Mouse (Mus musculus) cerebellum, adult 8-10 months (tissue): ENCODE measurements at regions not wholly inside any gene's neighbourhood (a gene's known extent, or its start where the extent isn't known, plus 50 kb on each side); places are given as distances from the start of the nearest gene placed in this dataset.

Experiments used
- DNase-seq: peaks from one replicate; pipeline ENCODE4 v3.0.0; 2022

DNA sequence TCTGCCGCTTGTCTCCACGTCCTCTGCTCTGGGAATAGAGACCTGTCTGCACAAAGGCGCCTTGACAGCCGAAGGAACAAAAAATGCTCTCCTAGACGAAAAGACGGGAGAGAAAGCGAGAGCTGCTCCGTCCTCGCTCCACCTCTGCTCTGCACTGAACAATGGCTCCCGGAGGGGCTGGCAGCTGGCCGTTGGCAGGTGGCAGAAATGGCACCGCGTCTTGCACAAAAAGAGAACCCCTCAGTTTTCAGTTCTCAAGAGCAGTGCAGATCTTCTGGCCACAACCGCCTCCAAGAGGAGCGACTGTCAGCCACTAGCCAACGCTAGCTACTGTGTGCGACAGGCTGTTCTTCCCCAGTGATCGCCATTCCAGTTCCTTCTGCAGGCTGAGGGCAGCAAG is 385.0 kb upstream of the Rora start:
- peak; percentile 2 for DNase-seq

GRCm38 (mm10) chr9:68302232-68302925 is 351.2 kb upstream of the Rora start:
- DNase-seq: no peak

DNA sequence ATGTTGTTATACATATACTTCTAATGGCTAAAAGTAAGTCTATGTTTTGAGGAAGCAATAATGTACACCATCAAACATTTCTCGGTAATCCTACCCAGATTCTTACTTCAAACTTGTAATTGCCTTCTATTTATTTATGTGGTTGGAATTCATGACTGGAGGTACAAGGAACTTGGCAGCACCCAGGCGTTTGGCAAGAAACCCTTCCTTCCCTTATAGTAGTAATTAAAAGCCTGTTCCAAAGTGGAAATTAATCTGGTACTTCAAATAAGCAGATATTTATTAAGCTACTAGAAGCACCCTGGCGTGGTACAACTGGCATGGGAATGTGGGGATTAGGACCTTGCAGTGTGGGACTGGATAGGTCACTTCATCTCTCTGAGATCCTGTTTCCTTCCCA is 322.9 kb upstream of the Rora start:
- no peak for DNase-seq

- no peak for DNase-seq
Observed at GRCm38 (mm10) chr9:68340921-68341320, 312.7 kb upstream of the Rora start.

- no peak for DNase-seq
Observed at GRCm38 (mm10) chr9:68341511-68341910, 312.1 kb upstream of the Rora start.

DNA sequence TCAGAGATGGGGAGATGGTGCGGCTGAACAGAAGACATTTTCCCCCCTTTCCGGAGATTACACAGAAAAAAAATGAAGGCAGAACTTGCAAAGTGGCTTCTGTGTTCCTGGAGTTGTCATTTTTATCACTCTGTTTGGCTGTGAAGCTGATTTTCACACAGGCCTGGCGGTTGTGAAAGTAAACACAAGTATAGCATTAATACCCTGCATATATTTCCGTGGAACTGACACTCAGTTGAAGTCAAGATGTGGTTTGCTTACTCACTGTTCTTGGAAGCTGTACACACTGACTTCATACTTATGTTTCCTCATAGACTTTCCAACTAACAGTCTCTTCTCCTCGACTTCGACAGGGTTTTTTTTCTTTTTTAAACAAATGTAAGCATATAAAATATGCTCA is 306.2 kb upstream of the Rora start:
- DNase-seq: no peak

GRCm38 (mm10) chr9:68351466-68351865 is 302.1 kb upstream of the Rora start:
- no peak for DNase-seq

DNA sequence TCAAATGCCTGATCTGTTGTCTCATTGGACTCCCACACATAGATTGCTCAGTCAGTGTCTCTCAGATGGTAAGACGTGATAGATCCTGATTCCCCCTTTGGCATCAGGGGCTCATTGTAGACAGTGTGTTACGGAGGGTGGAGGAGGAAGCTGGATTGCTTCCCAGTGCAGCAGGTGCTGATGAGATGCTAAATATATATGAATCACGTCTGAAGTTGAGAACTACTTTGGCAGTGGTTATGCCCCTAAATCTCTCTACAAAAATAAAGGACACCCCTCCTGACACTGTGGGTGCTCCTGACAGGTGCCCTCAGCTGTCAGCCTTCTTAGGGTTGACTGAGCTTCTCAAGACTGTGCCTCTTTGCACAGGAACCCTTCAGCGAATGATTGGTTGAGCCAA is 299.1 kb upstream of the Rora start:
- no peak for DNase-seq

DNA sequence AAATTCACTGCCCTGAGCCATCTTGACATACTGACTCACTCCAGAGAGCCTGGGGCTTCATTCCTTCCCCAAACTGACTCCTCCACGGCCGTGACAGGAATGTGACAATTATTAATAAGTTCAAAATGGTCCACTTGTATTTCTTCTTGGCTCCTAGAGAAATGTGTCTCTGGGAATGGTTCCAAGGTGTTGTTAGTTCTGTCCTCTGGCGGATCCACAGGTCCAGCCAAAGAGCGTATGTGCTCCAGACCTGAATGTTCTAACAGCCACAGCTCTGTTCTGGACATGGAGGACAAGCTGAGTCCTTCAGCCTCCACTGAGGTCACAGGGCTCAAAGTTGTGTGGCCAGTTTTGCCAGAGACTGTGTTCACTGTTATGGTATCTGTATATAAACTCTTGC is 297.5 kb upstream of the Rora start:
- DNase-seq: no peak

GRCm38 (mm10) chr9:68357231-68357630 is 296.4 kb upstream of the Rora start:
- DNase-seq: peak; percentile 27

DNA sequence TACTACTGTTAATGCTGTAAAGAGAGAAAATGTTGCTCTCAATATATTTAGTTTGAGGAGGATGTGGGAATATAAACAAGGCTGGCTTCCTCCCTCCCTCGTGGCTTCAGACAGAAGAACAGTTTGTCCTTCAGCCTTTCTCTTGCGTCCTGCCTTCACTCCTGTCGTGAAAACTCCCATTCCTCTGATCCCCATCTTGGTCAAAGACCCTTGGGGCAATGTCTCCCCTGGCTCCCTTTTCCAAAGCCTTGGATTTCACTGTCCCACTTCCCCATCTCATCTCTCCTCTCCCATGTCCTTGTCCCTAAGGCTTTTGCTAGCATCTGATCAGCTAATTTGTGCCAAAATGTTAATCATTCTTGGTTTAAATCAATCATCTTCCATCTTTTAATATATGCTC is 286.6 kb upstream of the Rora start:
- no peak for DNase-seq

DNA sequence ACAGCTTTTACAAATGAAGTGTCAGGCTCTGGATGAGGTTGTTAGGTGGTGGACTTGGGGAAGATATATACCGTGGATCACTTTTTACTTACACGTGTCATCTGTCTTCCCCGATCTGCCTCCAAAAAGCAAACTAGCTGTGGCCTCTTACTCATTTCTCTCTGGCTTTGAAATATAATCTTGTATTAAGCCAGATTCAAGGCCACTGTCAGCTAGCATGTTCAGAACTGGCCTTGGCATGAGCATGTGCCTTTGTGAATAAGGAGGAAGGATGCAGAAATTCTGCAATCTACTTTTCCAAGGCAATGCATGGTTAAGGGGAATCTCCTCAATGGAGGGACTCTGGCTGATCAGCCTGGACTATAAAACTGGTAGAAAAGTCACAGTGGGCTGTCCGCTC is 286.0 kb upstream of the Rora start:
- no peak for DNase-seq

- no peak for DNase-seq
Observed at GRCm38 (mm10) chr9:68372726-68373125, 280.9 kb upstream of the Rora start.

DNA sequence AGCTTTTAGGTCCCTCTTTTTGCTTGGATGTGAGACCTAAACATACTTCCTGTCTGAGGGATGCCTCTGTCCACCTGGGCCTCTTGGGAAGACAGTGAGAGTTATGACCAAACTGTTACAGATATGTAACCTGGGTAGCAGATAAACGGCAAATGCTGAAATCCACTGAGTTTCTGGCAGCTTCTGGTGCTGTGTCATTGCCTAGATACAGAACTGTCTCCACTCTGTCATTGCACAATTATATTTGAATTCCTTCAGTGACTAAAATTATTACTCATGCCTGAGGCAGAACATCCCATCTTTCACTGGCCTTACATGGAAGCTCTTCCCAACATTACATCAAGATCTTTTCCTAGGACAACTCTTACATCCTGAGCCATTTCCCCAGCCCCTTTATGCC is 277.4 kb upstream of the Rora start:
- DNase-seq: no peak

GRCm38 (mm10) chr9:68381871-68382270 is 271.7 kb upstream of the Rora start:
- DNase-seq: no peak

GRCm38 (mm10) chr9:68400930-68401329 is 252.7 kb upstream of the Rora start:
- DNase-seq: peak; percentile 43

- DNase-seq: no peak
Observed at GRCm38 (mm10) chr9:68402176-68402845, 251.3 kb upstream of the Rora start.

DNA sequence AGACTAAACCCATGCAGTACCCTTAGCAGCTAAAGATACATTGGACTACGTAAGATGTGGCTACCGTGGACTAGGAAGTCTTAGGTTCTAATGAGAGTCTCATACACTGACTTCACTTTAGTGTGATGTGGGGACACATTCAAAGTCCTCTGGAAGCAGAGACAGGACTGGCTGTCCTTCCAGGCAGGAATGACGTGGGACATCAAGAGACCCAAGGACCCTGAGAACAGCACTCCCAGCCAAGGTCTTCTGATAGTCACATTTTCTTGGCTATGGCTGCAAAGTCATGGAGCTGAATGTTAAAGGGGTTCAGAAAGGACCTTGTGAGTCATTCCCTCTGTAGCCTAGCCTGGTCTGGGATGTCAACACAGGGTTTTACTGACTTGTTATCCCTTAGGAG is 250.6 kb upstream of the Rora start:
- DNase-seq: no peak

GRCm38 (mm10) chr9:68403516-68403915 is 250.1 kb upstream of the Rora start:
- no peak for DNase-seq

GRCm38 (mm10) chr9:68409786-68410185 is 243.8 kb upstream of the Rora start:
- no peak for DNase-seq

GRCm38 (mm10) chr9:68426286-68426685 is 227.3 kb upstream of the Rora start:
- DNase-seq: no peak

GRCm38 (mm10) chr9:68462755-68463154 is 190.8 kb upstream of the Rora start:
- DNase-seq: no peak

- DNase-seq: no peak
Observed at GRCm38 (mm10) chr9:68463637-68464304, 189.8 kb upstream of the Rora start.

DNA sequence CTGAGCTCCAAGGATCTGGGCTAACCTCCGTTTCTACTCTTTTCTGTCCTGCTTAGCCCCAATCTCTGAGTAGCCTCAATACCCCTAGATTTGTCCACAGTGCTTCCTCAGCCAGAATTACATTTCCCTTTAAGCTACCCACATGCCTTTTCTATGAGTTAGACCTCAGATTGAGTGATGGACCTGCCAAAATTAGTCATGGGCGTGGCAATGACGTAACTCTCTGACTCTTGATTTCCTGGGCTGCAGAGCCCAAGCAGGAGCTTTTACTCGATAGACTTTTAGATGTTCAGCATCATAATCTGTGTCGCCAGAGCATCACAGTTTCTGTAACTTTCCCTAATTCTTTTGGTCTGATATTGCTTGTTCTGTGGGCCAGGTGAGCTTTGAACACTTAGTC is 186.9 kb upstream of the Rora start:
- no peak for DNase-seq
